Mouse (Mus musculus) stomach, embryonic 16.5 days (tissue): ENCODE measurements at regions not wholly inside any gene's neighbourhood (a gene's known extent, or its start where the extent isn't known, plus 50 kb on each side); places are given as distances from the start of the nearest gene placed in this dataset.

Experiments
- ATAC-seq: fragments of 200-750 bp; cut with Nextera tagmentation; 2 replicates; pipeline ENCODE4 v1.8.0; 2017; ENCODE audit warnings: moderate number of reproducible peaks, moderate TSS enrichment; ENCODE audit not compliant: insufficient read depth, low FRiP score
- H3K27ac ChIP-seq: fragments of 300-500 bp; sonication (generic); 2 replicates; pipeline ENCODE4 v1.5.1; 2014; ENCODE audit warnings: low read length
- H3K27me3 ChIP-seq: fragments of 300-500 bp; sonication (generic); 2 replicates; pipeline ENCODE4 v1.6.1; 2014; ENCODE audit warnings: low read length, control low read depth, mixed read lengths; ENCODE audit not compliant: control insufficient read depth, insufficient read depth
- H3K36me3 ChIP-seq: fragments of 300-500 bp; sonication (generic); 2 replicates; pipeline ENCODE4 v1.6.1; 2014; ENCODE audit warnings: low read length; ENCODE audit not compliant: control insufficient read depth, insufficient read depth
- H3K4me1 ChIP-seq: fragments of 300-500 bp; sonication (generic); 2 replicates; pipeline ENCODE4 v1.6.1; 2014; ENCODE audit warnings: low read length, control low read depth, mixed read lengths; ENCODE audit not compliant: control insufficient read depth, insufficient read depth
- H3K4me2 ChIP-seq: fragments of 300-500 bp; sonication (generic); 2 replicates; pipeline ENCODE4 v1.6.1; 2014; ENCODE audit warnings: low read depth, low read length, mixed read lengths
- H3K4me3 ChIP-seq: fragments of 300-500 bp; sonication (generic); replicated peaks from 2 replicates; pipeline ENCODE4 v1.5.1; 2014; ENCODE audit warnings: mild to moderate bottlenecking, low read length
- H3K9ac ChIP-seq: fragments of 300-500 bp; sonication (generic); 2 replicates; pipeline ENCODE4 v1.6.1; 2014; ENCODE audit warnings: low read length
- H3K9me3 ChIP-seq: fragments of 300-500 bp; sonication (generic); replicated peaks from 2 replicates; pipeline ENCODE4 v1.6.1; 2016; ENCODE audit warnings: low read length, control low read depth; ENCODE audit not compliant: control insufficient read depth
- WGBS: fragments of 180-500 bp; shearing (Covaris S2); extraction: QIAGEN DNeasy Blood & Tissue Kit; methylation state at CpG from one replicate; pipeline ENCODE4 v1.1.7; 2014; 5-methylcytosine and 5-hydroxymethylcytosine counted together

GRCm38 (mm10) chr3:14952169-14952729 is 66.2 kb downstream of the Car2 start:
- Histone ChIP-seq H3K4me3 (no peak overlapping the region), H3K9ac (no peak overlapping the region), H3K4me1 (no peaks in the 10 kb centered on the region), H3K27ac (no peak overlapping the region), H3K27me3 (no peaks in the 10 kb centered on the region), H3K9me3 (no peaks in the 10 kb centered on the region), H3K36me3 (no peaks in the 10 kb centered on the region), H3K4me2 (no peak overlapping the region)
- 71% methylated on average over 3 of the region's 3 CpGs for WGBS
- ATAC-seq: no peak

- no peak overlapping the region for H3K4me2 ChIP-seq
- no peak overlapping the region for H3K27ac ChIP-seq
- no peak overlapping the region for H3K9ac ChIP-seq
- WGBS: 51% methylated on average over 3 of the region's 3 CpGs
- H3K27me3 ChIP-seq: no peaks in the 10 kb centered on the region
- no peak for ATAC-seq
- no peaks in the 10 kb centered on the region for H3K36me3 ChIP-seq
- no peaks in the 10 kb centered on the region for H3K9me3 ChIP-seq
- no peaks in the 10 kb centered on the region for H3K4me1 ChIP-seq
- H3K4me3 ChIP-seq: no peak overlapping the region
These were observed 66.9 kb downstream of the Car2 start for GRCm38 (mm10) chr3:14952951-14953350.

- no peak overlapping the region for H3K4me3 ChIP-seq
- ATAC-seq: no peak
- no peaks in the 10 kb centered on the region for H3K4me1 ChIP-seq
- H3K9me3 ChIP-seq: no peaks in the 10 kb centered on the region
- H3K27ac ChIP-seq: no peak overlapping the region
- no peak overlapping the region for H3K4me2 ChIP-seq
- WGBS: 83% methylated on average over 1 of the region's 1 CpGs
- H3K27me3 ChIP-seq: no peaks in the 10 kb centered on the region
- H3K36me3 ChIP-seq: no peaks in the 10 kb centered on the region
- no peak overlapping the region for H3K9ac ChIP-seq
These were observed 71.4 kb downstream of the Car2 start for GRCm38 (mm10) chr3:14957481-14957880.

GRCm38 (mm10) chr3:14958277-14958676 is 72.2 kb downstream of the Car2 start:
- Histone ChIP-seq H3K9me3 (no peaks in the 10 kb centered on the region), H3K27ac (no peak overlapping the region), H3K4me2 (no peak overlapping the region), H3K4me1 (no peaks in the 10 kb centered on the region), H3K4me3 (no peak overlapping the region), H3K9ac (no peak overlapping the region), H3K36me3 (no peaks in the 10 kb centered on the region), H3K27me3 (no peaks in the 10 kb centered on the region)
- 31% methylated on average over 1 of the region's 1 CpGs for WGBS
- no peak for ATAC-seq

- Histone ChIP-seq H3K36me3 (no peaks in the 10 kb centered on the region), H3K4me1 (no peaks in the 10 kb centered on the region), H3K27ac (no peak overlapping the region), H3K9ac (no peak overlapping the region), H3K27me3 (no peaks in the 10 kb centered on the region), H3K9me3 (no peaks in the 10 kb centered on the region), H3K4me2 (no peak overlapping the region), H3K4me3 (no peak overlapping the region)
- ATAC-seq: no peak
- WGBS: 0% methylated on average over 1 of the region's 1 CpGs
These were observed 73.5 kb downstream of the Car2 start for GRCm38 (mm10) chr3:14959586-14959985.

- Histone ChIP-seq H3K9ac (no peak overlapping the region), H3K27ac (no peak overlapping the region), H3K9me3 (no peaks in the 10 kb centered on the region), H3K4me3 (no peak overlapping the region), H3K4me1 (no peaks in the 10 kb centered on the region), H3K4me2 (no peak overlapping the region), H3K36me3 (no peaks in the 10 kb centered on the region), H3K27me3 (no peaks in the 10 kb centered on the region)
- 42% methylated on average over 5 of the region's 5 CpGs for WGBS
- no peak for ATAC-seq
These were observed 78.7 kb downstream of the Car2 start for GRCm38 (mm10) chr3:14964795-14965194.

- no peaks in the 10 kb centered on the region for H3K27me3 ChIP-seq
- no peak overlapping the region for H3K27ac ChIP-seq
- no peaks in the 10 kb centered on the region for H3K4me1 ChIP-seq
- no peak overlapping the region for H3K9ac ChIP-seq
- WGBS: 68% methylated on average over 5 of the region's 5 CpGs
- ATAC-seq: peak; percentile 40; the same call in 1 of the 2 replicates
- no peak overlapping the region for H3K4me3 ChIP-seq
- H3K4me2 ChIP-seq: no peak overlapping the region
- H3K9me3 ChIP-seq: no peaks in the 10 kb centered on the region
- no peaks in the 10 kb centered on the region for H3K36me3 ChIP-seq
These were observed 79.5 kb downstream of the Car2 start for GRCm38 (mm10) chr3:14965438-14966044.

- no peak overlapping the region for H3K4me2 ChIP-seq
- no peak for ATAC-seq
- no peak overlapping the region for H3K27ac ChIP-seq
- no peaks in the 10 kb centered on the region for H3K9me3 ChIP-seq
- H3K4me1 ChIP-seq: no peaks in the 10 kb centered on the region
- 56% methylated on average over 5 of the region's 5 CpGs for WGBS
- no peaks in the 10 kb centered on the region for H3K36me3 ChIP-seq
- no peak overlapping the region for H3K9ac ChIP-seq
- no peak overlapping the region for H3K4me3 ChIP-seq
- H3K27me3 ChIP-seq: no peaks in the 10 kb centered on the region
These were observed 81.2 kb downstream of the Car2 start for GRCm38 (mm10) chr3:14967235-14967634.

GRCm38 (mm10) chr3:14968345-14968744 is 82.3 kb downstream of the Car2 start:
- WGBS: 85% methylated on average over 1 of the region's 1 CpGs
- Histone ChIP-seq H3K9ac (no peak overlapping the region), H3K9me3 (no peaks in the 10 kb centered on the region), H3K4me2 (no peak overlapping the region), H3K4me1 (no peaks in the 10 kb centered on the region), H3K4me3 (no peak overlapping the region), H3K27me3 (no peaks in the 10 kb centered on the region), H3K36me3 (no peaks in the 10 kb centered on the region), H3K27ac (no peak overlapping the region)
- no peak for ATAC-seq
